Mouse (Mus musculus): Measurements from ENCODE around the gene Idua.

- TF ChIP-seq TAL1 (IDR thresholded peaks at IDR 0.05; ENCODE audit: low read length) (no peak), GATA1 (IDR thresholded peaks at IDR 0.05; ENCODE audit: low read length) (no peak)
Observed at GRCm38 (mm10) chr5:108647820-108648465, 12.2 kb upstream of the Idua start.
